In genomic region chr5:33651921-33652782, GRCm38 (mm10) we compare ENCODE assay signal across 8 mouse cellular contexts. TPM values are rescaled to one million over a fixed set of nuclear protein-coding genes. Genes with fewer than 3 reads are reported as not detected.
A peak's percentile ranks its signal among the peaks of the same experiment; 100 is the strongest.
DNase-seq lines count a peak whose midpoint lies in the region; ATAC-seq and TF ChIP-seq lines count a peak whose summit lies in the region.

Slbp (minus strand) TSS chr5:33652574.

- TF ChIP-seq EP300 in CH12.LX (IDR thresholded peaks at IDR 0.05; ENCODE audit: low read length), result no peak; the same call in 1 of the 2 replicates
- peak; percentile 85; the same call in 1 of the 2 replicates for TF ChIP-seq EP300 in heart, postnatal 0 days (IDR thresholded peaks at IDR 0.05; ENCODE audit: low read depth)

- peak within 1 kb of the TSS; percentile 96 for H3K4me2 ChIP-seq in CH12.LX (ENCODE audit: insufficient read depth, low read depth, poor library complexity, severe bottlenecking)
- peak within 1 kb of the TSS; percentile 70 for H3K4me2 ChIP-seq in forebrain, embryonic 12.5 days
- H3K4me2 ChIP-seq in heart, postnatal 0 days (ENCODE audit: low read depth, low read length), result peak within 1 kb of the TSS; percentile 68
- peak within 1 kb of the TSS; percentile 78 for H3K4me2 ChIP-seq in liver, embryonic 16.5 days (ENCODE audit: low read depth, low read length)
- H3K4me2 ChIP-seq in neural tube, embryonic 13.5 days, result peak within 1 kb of the TSS; percentile 71

- dilution Hi-C loops in CH12.LX (cut with MboI; ENCODE audit: extremely low pct_ligation_motif_present, extremely low pct_unique_long_range_greater_than_20kb, low sequenced_read_pairs), result no loop called here

- DNase-seq in CH12.LX (ENCODE audit: extremely low read depth), result peak; percentile 96
- peak; percentile 93 for DNase-seq in c-Kit-positive CD71-positive TER-119-negative erythroid progenitor cells, embryonic 14.5 days (ENCODE audit: low read depth)
- DNase-seq in heart, postnatal 0 days (ENCODE audit: low spot score), result peak; percentile 98
- DNase-seq in kidney, postnatal 4 days, result peak; percentile 96 to 98

- no peaks in the 10 kb centered on the region for H3K27me3 ChIP-seq in CH12.LX (replicated peaks)
- no peaks in the 10 kb centered on the region for H3K27me3 ChIP-seq in forebrain, embryonic 12.5 days
- no peaks in the 10 kb centered on the region for H3K27me3 ChIP-seq in heart, postnatal 0 days (ENCODE audit: control insufficient read depth, insufficient read depth, low read length)
- no peaks in the 10 kb centered on the region for H3K27me3 ChIP-seq in liver, embryonic 16.5 days (ENCODE audit: control insufficient read depth, insufficient read depth, low read depth, low read length)
- no peaks in the 10 kb centered on the region for H3K27me3 ChIP-seq in neural tube, embryonic 13.5 days
- H3K27me3 ChIP-seq in testis, adult 2 months (ENCODE audit: control insufficient read depth, insufficient read depth, low read length), result no peaks in the 10 kb centered on the region

- whole genome bisulfite sequencing in forebrain, embryonic 12.5 days, result under 1% methylated on average over 80 of the region's 82 CpGs
- WGBS in heart, postnatal 0 days, result 0% methylated on average over 82 of the region's 82 CpGs
- under 1% methylated on average over 82 of the region's 82 CpGs for WGBS in liver, embryonic 16.5 days (ENCODE audit: insufficient replicate concordance)
- WGBS in neural tube, embryonic 13.5 days, result under 1% methylated on average over 82 of the region's 82 CpGs

- H3K27ac ChIP-seq in CH12.LX (ENCODE audit: insufficient read depth, low read depth), result peak within 1 kb of the TSS; percentile 90
- peak within 1 kb of the TSS; percentile 96 for H3K27ac ChIP-seq in forebrain, embryonic 12.5 days
- H3K27ac ChIP-seq in heart, postnatal 0 days (ENCODE audit: low read depth), result peak within 1 kb of the TSS; percentile 96
- peak within 1 kb of the TSS; percentile 86 for H3K27ac ChIP-seq in liver, embryonic 16.5 days (ENCODE audit: low read length)
- peak within 1 kb of the TSS; percentile 97 for H3K27ac ChIP-seq in neural tube, embryonic 13.5 days (replicated peaks)
- H3K27ac ChIP-seq in testis, adult 2 months (ENCODE audit: control insufficient read depth, insufficient read depth, low read depth, low read length), result peak within 1 kb of the TSS; percentile 100

- no peak for TF ChIP-seq CTCF in CH12.LX (conservative IDR thresholded peaks at IDR 0.05 in 1 of 2, IDR thresholded peaks at IDR 0.05 in 1 of 2; ENCODE audit: low read depth in 2 of 2, low read length in 2 of 2)
- TF ChIP-seq CTCF in heart, postnatal 0 days (IDR thresholded peaks at IDR 0.05; ENCODE audit: low read depth), result no peak
- 0 out of 2 replicates have a peak, but pooled peaks have one; percentile 3 for TF ChIP-seq CTCF in testis, adult 2 months (IDR thresholded peaks at IDR 0.05; ENCODE audit: control insufficient read depth, insufficient read depth, insufficient replicate concordance, low read depth, low read length)

- peak; percentile 96 for ATAC-seq in forebrain, embryonic 12.5 days (ENCODE audit: low FRiP score)
- ATAC-seq in heart, postnatal 0 days (ENCODE audit: insufficient read depth, low read depth), result peak; percentile 95
- ATAC-seq in liver, embryonic 16.5 days (ENCODE audit: low read depth), result peak; percentile 91
- ATAC-seq in neural tube, embryonic 13.5 days (ENCODE audit: low read depth), result peak; percentile 96

- TF ChIP-seq POLR2A in CH12.LX (IDR thresholded peaks at IDR 0.05; ENCODE audit: low read depth, low read length), result peak; percentile 99
- peak; percentile 99 for TF ChIP-seq POLR2A in testis, adult 2 months (IDR thresholded peaks at IDR 0.05; ENCODE audit: control insufficient read depth, low read depth, low read length)

- peaks cover 12 to 63% of the 10 kb centered on the region in 2 experiments for H3K4me1 ChIP-seq in CH12.LX (ENCODE audit: control insufficient read depth in 1 of 2, insufficient read depth in 2 of 2)
- H3K4me1 ChIP-seq in forebrain, embryonic 12.5 days, result peaks cover 39% of the 10 kb centered on the region
- peaks cover 26% of the 10 kb centered on the region for H3K4me1 ChIP-seq in heart, postnatal 0 days (ENCODE audit: control insufficient read depth, insufficient read depth)
- peaks cover 59% of the 10 kb centered on the region for H3K4me1 ChIP-seq in liver, embryonic 16.5 days (ENCODE audit: control insufficient read depth, low read depth, low read length)
- H3K4me1 ChIP-seq in neural tube, embryonic 13.5 days (replicated peaks), result peaks cover 46% of the 10 kb centered on the region
- H3K4me1 ChIP-seq in testis, adult 2 months (ENCODE audit: control insufficient read depth, insufficient read depth, low read length), result peaks cover 9% of the 10 kb centered on the region

- peak within 1 kb of the TSS; percentile 96 for H3K9ac ChIP-seq in CH12.LX (ENCODE audit: insufficient read depth, low read depth)
- peak within 1 kb of the TSS; percentile 76 for H3K9ac ChIP-seq in forebrain, embryonic 12.5 days
- peak within 1 kb of the TSS; percentile 54 for H3K9ac ChIP-seq in heart, postnatal 0 days (replicated peaks; ENCODE audit: low read depth, low read length)
- H3K9ac ChIP-seq in liver, embryonic 16.5 days (ENCODE audit: low read depth, low read length), result peak within 1 kb of the TSS; percentile 85
- H3K9ac ChIP-seq in neural tube, embryonic 13.5 days, result peak within 1 kb of the TSS; percentile 85

- H3K79me2 ChIP-seq in CH12.LX (replicated peaks; ENCODE audit: control insufficient read depth, extremely low read depth, insufficient read depth, poor library complexity, severe bottlenecking), result peaks cover 64% of the 10 kb centered on the region

- H3K4me3 ChIP-seq in CH12.LX (replicated peaks in 1 of 3; ENCODE audit: low read depth in 2 of 3, low read length in 2 of 3, poor library complexity in 1 of 3), result peak within 1 kb of the TSS; percentile 87 to 91 (median 89)
- H3K4me3 ChIP-seq in forebrain, embryonic 12.5 days (replicated peaks), result peak within 1 kb of the TSS; percentile 69
- H3K4me3 ChIP-seq in heart, postnatal 0 days (ENCODE audit: low read depth, low read length), result peak within 1 kb of the TSS; percentile 66
- H3K4me3 ChIP-seq in liver, embryonic 16.5 days (ENCODE audit: low read depth, low read length), result peak within 1 kb of the TSS; percentile 83
- H3K4me3 ChIP-seq in neural tube, embryonic 13.5 days, result peak within 1 kb of the TSS; percentile 84
- peak within 1 kb of the TSS; percentile 99 for H3K4me3 ChIP-seq in testis, adult 2 months (ENCODE audit: control insufficient read depth, low read depth, low read length)

- no peaks in the 10 kb centered on the region for H3K9me3 ChIP-seq in CH12.LX (replicated peaks; ENCODE audit: low read length)
- H3K9me3 ChIP-seq in forebrain, embryonic 12.5 days, result no peaks in the 10 kb centered on the region
- no peaks in the 10 kb centered on the region for H3K9me3 ChIP-seq in heart, postnatal 0 days (replicated peaks; ENCODE audit: control insufficient read depth, low read length)
- no peaks in the 10 kb centered on the region for H3K9me3 ChIP-seq in liver, embryonic 16.5 days (replicated peaks; ENCODE audit: control insufficient read depth, low read length)
- no peaks in the 10 kb centered on the region for H3K9me3 ChIP-seq in neural tube, embryonic 13.5 days

- in situ Hi-C loops in CH12.LX (cut with MboI; ENCODE audit: low pct_ligation_motif_present, low pct_unique_long_range_greater_than_20kb, low sequenced_read_pairs), result no loop called here

- peaks cover 32 to 59% of the 10 kb centered on the region in 2 experiments for H3K36me3 ChIP-seq in CH12.LX (replicated peaks in 1 of 2; ENCODE audit: control insufficient read depth in 1 of 2, insufficient read depth in 1 of 2, low read length in 1 of 2)
- H3K36me3 ChIP-seq in forebrain, embryonic 12.5 days (replicated peaks), result peaks cover 43% of the 10 kb centered on the region
- peaks cover 46% of the 10 kb centered on the region for H3K36me3 ChIP-seq in heart, postnatal 0 days (replicated peaks; ENCODE audit: control insufficient read depth, insufficient read depth, low read length)
- H3K36me3 ChIP-seq in liver, embryonic 16.5 days (ENCODE audit: control insufficient read depth, insufficient read depth), result peaks cover 43% of the 10 kb centered on the region
- H3K36me3 ChIP-seq in neural tube, embryonic 13.5 days, result peaks cover 45% of the 10 kb centered on the region
- H3K36me3 ChIP-seq in testis, adult 2 months (ENCODE audit: control insufficient read depth, insufficient read depth, low read length), result no peaks in the 10 kb centered on the region; the same call in none of the 2 replicates

- no peak for TF ChIP-seq RAD21 in CH12.LX (IDR thresholded peaks at IDR 0.05; ENCODE audit: low read depth, low read length)

TF ChIP-seq in CH12.LX, 34 proteins besides CTCF, POLR2A, EP300 and RAD21 (continues in another document):
- no peak; the same call in none of the 2 replicates for TF ChIP-seq CHD2 (IDR thresholded peaks at IDR 0.05; ENCODE audit: low read length)
- TF ChIP-seq SMC3 (IDR thresholded peaks at IDR 0.05; ENCODE audit: low read depth, low read length), result no peak
- peak; percentile 72 for TF ChIP-seq KAT2A (IDR thresholded peaks at IDR 0.05; ENCODE audit: insufficient replicate concordance, low read length)
- peak; percentile 34; the same call in 1 of the 2 replicates for TF ChIP-seq IRF4 (IDR thresholded peaks at IDR 0.05; ENCODE audit: low read depth, low read length)
- TF ChIP-seq TBP (conservative IDR thresholded peaks at IDR 0.05; ENCODE audit: low read depth, low read length), result peak; percentile 91
- TF ChIP-seq MAFK (IDR thresholded peaks at IDR 0.05; ENCODE audit: insufficient replicate concordance, low read length), result no peak
- TF ChIP-seq ELF1 (IDR thresholded peaks at IDR 0.05; ENCODE audit: low read depth, low read length), result peak; percentile 63; the same call in 1 of the 2 replicates
- TF ChIP-seq USF2 (conservative IDR thresholded peaks at IDR 0.05; ENCODE audit: low read depth, low read length), result no peak
- peak; percentile 78 for TF ChIP-seq MAZ (IDR thresholded peaks at IDR 0.05; ENCODE audit: low read depth, low read length)
- TF ChIP-seq MAX (IDR thresholded peaks at IDR 0.05; ENCODE audit: low read length), result peak; percentile 77
- no peak for TF ChIP-seq ZC3H11A (IDR thresholded peaks at IDR 0.05; ENCODE audit: low read depth, low read length)
- no peak for TF ChIP-seq JUN (IDR thresholded peaks at IDR 0.05; ENCODE audit: insufficient read depth, low read depth, low read length)
- peak; percentile 93 for TF ChIP-seq TCF12 (IDR thresholded peaks at IDR 0.05; ENCODE audit: low read depth, low read length)

RNA-seq across cellular contexts. Expression of gene Slbp, which starts in this region (rescaled TPM):
- 85.4 and 111 TPM in 2 replicates for total RNA-seq in CH12.LX (2012; rRNA removed)
- 263 and 284 TPM in 2 replicates for total RNA-seq in CH12.LX (2014; rRNA removed)
- 117 and 148 TPM in 2 replicates for polyA plus RNA-seq in CH12.LX (2012; ENCODE audit: insufficient read length, low read depth)
- 265 and 268 TPM in 2 replicates for polyA plus RNA-seq in forebrain, embryonic 12.5 days (2016; fragmentation: Nextera tagmentation; extraction: Ambion mirVana)
- total RNA-seq in heart, postnatal 0 days (2014; rRNA removed; ENCODE audit: low replicate concordance), result 27.4 and 90.6 TPM in 2 replicates
- 65.4 and 65.8 TPM in 2 replicates for polyA plus RNA-seq in heart, postnatal 0 days (2015; fragmentation: Nextera tagmentation; extraction: Ambion mirVana)
- 214 and 245 TPM in 2 replicates for polyA plus RNA-seq in liver, embryonic 16.5 days (2015; fragmentation: Nextera tagmentation; extraction: Ambion mirVana)
- 113 and 132 TPM in 2 replicates for polyA plus RNA-seq in neural tube, embryonic 13.5 days (2015; fragmentation: Nextera tagmentation; extraction: Ambion mirVana)
- 68.0 and 70.6 TPM in 2 replicates for polyA plus RNA-seq in testis, adult 2 months (2012; rRNA removed)

Comparison
In these comparisons a context has a peak if more than half of its experiments do, and no peak if none do; other contexts are left out.
1. Peak in every context shown above with its lines: DNase-seq, ATAC-seq, H3K4me3 ChIP-seq and H3K27ac ChIP-seq.